Mouse (Mus musculus): ENCODE measurements around the gene Ttc29. TPM values are rescaled to one million over a fixed set of nuclear protein-coding genes. Genes with fewer than 3 reads are reported as not detected.

Gene Ttc29
- polyA plus RNA-seq, 1 experiment from 2014 or later: not detected

Other genes with a start within 250 kb of the Ttc29 start
- 0.20 and 0.22 TPM in 2 replicates for gene Pou4f2, start 223.3 kb downstream of the Ttc29 start, polyA plus RNA-seq (2016; fragmentation: Nextera tagmentation; extraction: Ambion mirVana)

Measured in midbrain, embryonic 10.5 days (tissue).